Mouse (Mus musculus) limb, embryonic 11.5 days (tissue): ENCODE measurements around the gene Gm21778. TPM values are rescaled to one million over a fixed set of nuclear protein-coding genes. Genes with fewer than 3 reads are reported as not detected.
"Not testable (repeated sequence)": the region's sequence is repeated elsewhere in the genome, so short reads cannot be mapped to it uniquely, and the experiment has no call there.

ENCODE experiments used
- ATAC-seq: fragments of 200-750 bp; cut with Nextera tagmentation; 2 replicates; pipeline ENCODE4 v1.8.0; 2017; ENCODE audit warnings: low read depth; ENCODE audit not compliant: insufficient number of reproducible peaks, low FRiP score, low TSS enrichment
- DNase-seq: peaks from one replicate; pipeline ENCODE4 v3.0.0-alpha.2; 2015; ENCODE audit warnings: low spot score
- H3K27ac ChIP-seq: fragments of 300-500 bp; sonication (generic); replicated peaks from 2 replicates; pipeline ENCODE4 v1.5.1; 2014; ENCODE audit warnings: low read depth, mild to moderate bottlenecking, low read length
- H3K27me3 ChIP-seq: fragments of 300-500 bp; sonication (generic); 2 replicates; pipeline ENCODE4 v1.6.1; 2014; ENCODE audit warnings: mild to moderate bottlenecking, low read length, mixed read lengths; ENCODE audit not compliant: control insufficient read depth, insufficient read depth
- H3K36me3 ChIP-seq: fragments of 300-500 bp; sonication (generic); 2 replicates; pipeline ENCODE4 v1.6.1; 2014; ENCODE audit warnings: mild to moderate bottlenecking, low read length, moderate library complexity, mixed read lengths; ENCODE audit not compliant: control insufficient read depth, insufficient read depth
- H3K4me1 ChIP-seq: fragments of 300-500 bp; sonication (generic); 2 replicates; pipeline ENCODE4 v1.6.1; 2014; ENCODE audit warnings: low read length, mixed read lengths; ENCODE audit not compliant: control insufficient read depth, insufficient read depth
- H3K4me2 ChIP-seq: fragments of 300-500 bp; sonication (generic); 2 replicates; pipeline ENCODE4 v1.6.1; 2014; ENCODE audit warnings: low read depth, mild to moderate bottlenecking, moderate library complexity; ENCODE audit not compliant: severe bottlenecking
- H3K4me3 ChIP-seq: fragments of 300-500 bp; sonication (generic); 2 replicates; pipeline ENCODE4 v1.5.1; 2014; ENCODE audit warnings: low read depth, low read length
- H3K9ac ChIP-seq: fragments of 300-500 bp; sonication (generic); 2 replicates; pipeline ENCODE4 v1.6.1; 2014; ENCODE audit warnings: mild to moderate bottlenecking, low read length
- H3K9me3 ChIP-seq: fragments of 300-500 bp; sonication (generic); 2 replicates; pipeline ENCODE4 v1.6.1; 2016; ENCODE audit warnings: low read length; ENCODE audit not compliant: control insufficient read depth
- polyA plus RNA-seq: library from polyadenylated mRNA; unstranded; fragments of >200 nt; fragmentation: Nextera tagmentation; extraction: Ambion mirVana; gene quantifications from 2 replicates; pipeline ENCODE4 v1.2.1, GENCODE M21; 2014

Gene Gm21778
- polyA plus RNA-seq = not detected in 2 replicates

- not testable (repeated sequence) for H3K4me3 ChIP-seq, H3K27me3 ChIP-seq, ATAC-seq, H3K9me3 ChIP-seq, H3K27ac ChIP-seq, H3K36me3 ChIP-seq, H3K9ac ChIP-seq, DNase-seq, H3K4me1 ChIP-seq, H3K4me2 ChIP-seq
These were observed at the start of gene Gm21778 for GRCm38 (mm10) chrY:5942160-5942559. Gene Gm21778 (plus strand): TSS chrY:5942460.

Other genes with a start within 250 kb of the Gm21778 start
- gene Gm20914, start 216.5 kb upstream of the Gm21778 start, polyA plus RNA-seq = not detected in 2 replicates
- gene Gm28171, start 149.1 kb upstream of the Gm21778 start, polyA plus RNA-seq = not detected in 2 replicates